Mouse (Mus musculus) hindbrain, embryonic 10.5 days (tissue): Measurements from ENCODE around the gene Dhrs7. TPM values are rescaled to one million over a fixed set of nuclear protein-coding genes. Genes with fewer than 3 reads are reported as not detected.

Experiments
- DNase-seq: peaks from one replicate; pipeline ENCODE4 v3.0.0-alpha.2; 2017; ENCODE audit warnings: low spot score
- H3K27ac ChIP-seq: fragments of 300-500 bp; sonication (generic); 2 replicates; pipeline ENCODE4 v1.5.1; 2016; ENCODE audit warnings: mild to moderate bottlenecking, moderate library complexity
- H3K27me3 ChIP-seq: fragments of 300-500 bp; sonication (generic); 2 replicates; pipeline ENCODE4 v1.6.1; 2016; ENCODE audit warnings: mild to moderate bottlenecking; ENCODE audit not compliant: poor library complexity, insufficient read depth, severe bottlenecking
- H3K36me3 ChIP-seq: fragments of 300-500 bp; sonication (generic); 2 replicates; pipeline ENCODE4 v1.6.1; 2016; ENCODE audit warnings: mild to moderate bottlenecking, moderate library complexity
- H3K4me1 ChIP-seq: fragments of 300-500 bp; sonication (generic); replicated peaks from 2 replicates; pipeline ENCODE4 v1.6.1; 2016; ENCODE audit warnings: mild to moderate bottlenecking
- H3K4me3 ChIP-seq: fragments of 300-500 bp; sonication (generic); 2 replicates; pipeline ENCODE4 v1.5.1; 2016; ENCODE audit warnings: mild to moderate bottlenecking, moderate library complexity
- H3K9me3 ChIP-seq: fragments of 300-500 bp; sonication (generic); 2 replicates; pipeline ENCODE4 v1.6.1; 2016; ENCODE audit warnings: mild to moderate bottlenecking, moderate library complexity
- WGBS: fragments of 180-500 bp; shearing (Covaris S2); methylation state at CpG from one replicate; pipeline ENCODE4 v1.1.7; 2016; 5-methylcytosine and 5-hydroxymethylcytosine counted together
- polyA plus RNA-seq: library from polyadenylated mRNA; unstranded; fragments of >200 nt; fragmentation: Nextera tagmentation; extraction: Ambion mirVana; gene quantifications from 2 replicates; pipeline ENCODE4 v1.2.1, GENCODE M21; 2016

The Dhrs7 gene
- polyA plus RNA-seq, 1 experiment from 2014 or later = 7.5 TPM

GRCm38 (mm10) chr12:72638025-72638424 is 26.7 kb downstream of the Dhrs7 start:
- no peak overlapping the region for H3K4me3 ChIP-seq
- no peaks in the 10 kb centered on the region for H3K27me3 ChIP-seq
- WGBS = 86% methylated on average over 3 of the region's 3 CpGs
- H3K9me3 ChIP-seq = peaks cover 31% of the 10 kb centered on the region
- H3K36me3 ChIP-seq = no peaks in the 10 kb centered on the region
- H3K27ac ChIP-seq = no peak overlapping the region
- H3K4me1 ChIP-seq = no peaks in the 10 kb centered on the region
- DNase-seq = no peak

- WGBS = 90% methylated on average over 7 of the region's 7 CpGs
- no peaks in the 10 kb centered on the region for H3K4me1 ChIP-seq
- H3K36me3 ChIP-seq = no peaks in the 10 kb centered on the region
- no peaks in the 10 kb centered on the region for H3K9me3 ChIP-seq
- H3K27me3 ChIP-seq = no peaks in the 10 kb centered on the region
- no peak overlapping the region for H3K4me3 ChIP-seq
- no peak for DNase-seq
- no peak overlapping the region for H3K27ac ChIP-seq
These were observed 36.0 kb downstream of the Dhrs7 start for GRCm38 (mm10) chr12:72628751-72629150.

- DNase-seq = no peak
- Histone ChIP-seq H3K4me1 (no peaks in the 10 kb centered on the region), H3K4me3 (no peak overlapping the region), H3K27me3 (no peaks in the 10 kb centered on the region), H3K36me3 (no peaks in the 10 kb centered on the region), H3K27ac (no peak overlapping the region), H3K9me3 (no peaks in the 10 kb centered on the region)
- WGBS = 83% methylated on average over 5 of the region's 5 CpGs
These were observed 41.7 kb downstream of the Dhrs7 start for GRCm38 (mm10) chr12:72622853-72623496.

- Histone ChIP-seq H3K4me1 (no peaks in the 10 kb centered on the region), H3K36me3 (no peaks in the 10 kb centered on the region), H3K9me3 (no peaks in the 10 kb centered on the region), H3K27ac (no peak overlapping the region), H3K4me3 (no peak overlapping the region), H3K27me3 (no peaks in the 10 kb centered on the region)
- DNase-seq = no peak
- 90% methylated on average over 1 of the region's 1 CpGs for WGBS
These were observed 43.3 kb downstream of the Dhrs7 start for GRCm38 (mm10) chr12:72621441-72621840.

- 90% methylated on average over 7 of the region's 7 CpGs for WGBS
- no peak for DNase-seq
- no peaks in the 10 kb centered on the region for H3K9me3 ChIP-seq
- no peaks in the 10 kb centered on the region for H3K4me1 ChIP-seq
- H3K27me3 ChIP-seq = no peaks in the 10 kb centered on the region
- no peak overlapping the region for H3K27ac ChIP-seq
- H3K4me3 ChIP-seq = no peak overlapping the region
- no peaks in the 10 kb centered on the region for H3K36me3 ChIP-seq
These were observed 43.9 kb downstream of the Dhrs7 start for GRCm38 (mm10) chr12:72620856-72621255.

- no peaks in the 10 kb centered on the region for H3K4me1 ChIP-seq
- WGBS = 95% methylated on average over 3 of the region's 3 CpGs
- H3K4me3 ChIP-seq = no peak overlapping the region
These were observed 52.7 kb downstream of the Dhrs7 start for GRCm38 (mm10) chr12:72612053-72612452.

More at GRCm38 (mm10) chr12:72612053-72612452, 52.7 kb downstream of the Dhrs7 start:
- no peak overlapping the region for H3K27ac ChIP-seq
- H3K9me3 ChIP-seq = no peaks in the 10 kb centered on the region
- DNase-seq = no peak
- H3K36me3 ChIP-seq = no peaks in the 10 kb centered on the region
- no peaks in the 10 kb centered on the region for H3K27me3 ChIP-seq

Other genes starting within 250 kb of the Dhrs7 start
- 0.97 and 2.1 TPM in 2 replicates for gene Lrrc9, start 223.0 kb downstream of the Dhrs7 start, polyA plus RNA-seq
- 12.9 and 13.7 TPM in 2 replicates for gene Pcnx4, start 128.5 kb downstream of the Dhrs7 start, polyA plus RNA-seq
- gene Gm4756, start 15.2 kb downstream of the Dhrs7 start, polyA plus RNA-seq = not detected in 2 replicates
- gene Ppm1a, start 92.5 kb upstream of the Dhrs7 start, polyA plus RNA-seq = 43.9 and 54.3 TPM in 2 replicates